ENCODE assay signal across 8 mouse cellular contexts in genomic region chr1:75344291-75345035, GRCm38 (mm10). TPM values are rescaled to one million over a fixed set of nuclear protein-coding genes. Genes with fewer than 3 reads are reported as not detected.
DNase-seq lines count a peak whose midpoint lies in the region; ATAC-seq and TF ChIP-seq lines count a peak whose summit lies in the region.

No protein-coding gene starts in this region.

- no peaks in the 10 kb centered on the region for H3K9me3 ChIP-seq in midbrain, embryonic 11.5 days (ENCODE audit: control insufficient read depth, low read length)
- no peaks in the 10 kb centered on the region for H3K9me3 ChIP-seq in midbrain, embryonic 15.5 days
- no peaks in the 10 kb centered on the region for H3K9me3 ChIP-seq in neural tube, embryonic 11.5 days (ENCODE audit: control insufficient read depth, low read length)

- WGBS in midbrain, embryonic 11.5 days: 2% methylated on average over 15 of the region's 15 CpGs
- 5% methylated on average over 15 of the region's 15 CpGs for WGBS in midbrain, embryonic 15.5 days
- WGBS in neural tube, embryonic 11.5 days: 2% methylated on average over 15 of the region's 15 CpGs

- no peak overlapping the region for H3K4me3 ChIP-seq in midbrain, embryonic 11.5 days (ENCODE audit: low read depth, low read length)
- H3K4me3 ChIP-seq in midbrain, embryonic 15.5 days: no peak overlapping the region
- H3K4me3 ChIP-seq in neural tube, embryonic 11.5 days (ENCODE audit: low read depth, low read length): no peak overlapping the region
- no peak overlapping the region for H3K4me3 ChIP-seq in left cerebral cortex, adult 2 months

- H3K4me2 ChIP-seq in midbrain, embryonic 11.5 days: peak overlapping the region; percentile 15; the same call in 1 of the 2 replicates
- H3K4me2 ChIP-seq in midbrain, embryonic 15.5 days: no peak overlapping the region
- H3K4me2 ChIP-seq in neural tube, embryonic 11.5 days (ENCODE audit: low read depth): peak overlapping the region; percentile 12; the same call in 1 of the 2 replicates

- H3K27ac ChIP-seq in midbrain, embryonic 11.5 days (ENCODE audit: low read depth, low read length): peak overlapping the region; percentile 38; the same call in 1 of the 2 replicates
- no peak overlapping the region for H3K27ac ChIP-seq in midbrain, embryonic 15.5 days
- 0 out of 2 replicates have a peak overlapping the region, but pooled peaks have one; percentile 11 for H3K27ac ChIP-seq in neural tube, embryonic 11.5 days (ENCODE audit: low read depth, low read length)
- H3K27ac ChIP-seq in left cerebral cortex, adult 2 months: no peak overlapping the region

- peak; percentile 75 for ATAC-seq in midbrain, embryonic 11.5 days (ENCODE audit: low FRiP score)
- ATAC-seq in midbrain, embryonic 15.5 days (replicated peaks): no peak
- ATAC-seq in neural tube, embryonic 11.5 days (ENCODE audit: insufficient read depth, low FRiP score, low TSS enrichment): peak; percentile 65; the same call in 1 of the 2 replicates

- DNase-seq in midbrain, embryonic 11.5 days (ENCODE audit: low spot score, missing footprints): peak; percentile 91
- DNase-seq in gastrocnemius, postnatal 36 days: peak; percentile 60 to 66
- DNase-seq in kidney, postnatal 14 days: peak; percentile 65
- DNase-seq in neural tube, embryonic 11.5 days (ENCODE audit: low spot score): peak; percentile 55
- no peak for DNase-seq in left cerebral cortex, adult 2 months (ENCODE audit: extremely low spot score in 1 of 2, low spot score in 2 of 2)
- DNase-seq in layer of hippocampus, postnatal 10 days (ENCODE audit: low spot score in 2 of 2): no peak
- DNase-seq in adrenal gland, postnatal 25 days: no peak

- intact Hi-C loops in gastrocnemius, postnatal 36 days (cut with DNase I): loop anchor here (1.0 kb wide), 1 partner anchor 16 kb away; the partner anchor contains the start of gene Des
- intact Hi-C loops in left cerebral cortex, adult 2 months (cut with DNase I): loop anchor here (5.0 kb wide), 3 partner anchors 43 to 253 kb away; no protein-coding TSS in a partner anchor

- H3K27me3 ChIP-seq in midbrain, embryonic 11.5 days (ENCODE audit: control insufficient read depth, insufficient read depth, low read length): no peaks in the 10 kb centered on the region; the same call in 1 of the 2 replicates
- no peaks in the 10 kb centered on the region for H3K27me3 ChIP-seq in midbrain, embryonic 15.5 days (replicated peaks)
- no peaks in the 10 kb centered on the region for H3K27me3 ChIP-seq in neural tube, embryonic 11.5 days (ENCODE audit: control insufficient read depth, insufficient read depth, low read length)

- H3K9ac ChIP-seq in midbrain, embryonic 11.5 days (ENCODE audit: low read length): no peak overlapping the region; the same call in 1 of the 2 replicates
- H3K9ac ChIP-seq in midbrain, embryonic 15.5 days: no peak overlapping the region
- H3K9ac ChIP-seq in neural tube, embryonic 11.5 days (ENCODE audit: low read length): no peak overlapping the region

- H3K4me1 ChIP-seq in midbrain, embryonic 11.5 days (ENCODE audit: control insufficient read depth, insufficient read depth, low read length): peaks cover 17% of the 10 kb centered on the region
- H3K4me1 ChIP-seq in midbrain, embryonic 15.5 days: peaks cover 16% of the 10 kb centered on the region
- H3K4me1 ChIP-seq in neural tube, embryonic 11.5 days (ENCODE audit: control insufficient read depth, insufficient read depth, low read length): peaks cover 16% of the 10 kb centered on the region

- TF ChIP-seq CTCF in left cerebral cortex, adult 2 months (IDR thresholded peaks at IDR 0.05): no peak

- no peaks in the 10 kb centered on the region for H3K36me3 ChIP-seq in midbrain, embryonic 11.5 days (ENCODE audit: control insufficient read depth, insufficient read depth, low read length)
- H3K36me3 ChIP-seq in midbrain, embryonic 15.5 days (replicated peaks): no peaks in the 10 kb centered on the region
- no peaks in the 10 kb centered on the region for H3K36me3 ChIP-seq in neural tube, embryonic 11.5 days (ENCODE audit: control insufficient read depth, insufficient read depth, low read length)

RNA-seq across cellular contexts. Expression of gene Des, which starts 15.7 kb away (rescaled TPM):
- polyA plus RNA-seq in midbrain, embryonic 11.5 days (2014; fragmentation: Nextera tagmentation; extraction: Ambion mirVana): 0.52 and 0.68 TPM in 2 replicates
- 1.5 and 2.0 TPM in 2 replicates for polyA plus RNA-seq in midbrain, embryonic 15.5 days (2015; fragmentation: Nextera tagmentation; extraction: Ambion mirVana)
- total RNA-seq in gastrocnemius, postnatal 36 days (2021): 1,000 to 10,000 TPM; 1,843 to 1,948 TPM
- polyA plus RNA-seq in neural tube, embryonic 11.5 days (2014; fragmentation: Nextera tagmentation; extraction: Ambion mirVana): 15.8 and 18.0 TPM in 2 replicates
- 1 to 10 TPM in 1 of 2 experiments, under 1 TPM in 1; 0.77 to 1.7 TPM for total RNA-seq in left cerebral cortex, adult 2 months (2021)
- 1 to 10 TPM; 1.2 to 1.8 TPM for total RNA-seq in layer of hippocampus, postnatal 10 days (2021)
- 9.3 and 14.1 TPM in 2 replicates for total RNA-seq in adrenal gland, postnatal 25 days (2021)

RNA-seq across cellular contexts. Expression of gene Dnpep, which starts 26.7 kb away (rescaled TPM):
- polyA plus RNA-seq in midbrain, embryonic 11.5 days (2014; fragmentation: Nextera tagmentation; extraction: Ambion mirVana): 149 TPM in 2 replicates
- 152 and 162 TPM in 2 replicates for polyA plus RNA-seq in midbrain, embryonic 15.5 days (2015; fragmentation: Nextera tagmentation; extraction: Ambion mirVana)
- total RNA-seq in gastrocnemius, postnatal 36 days (2021): 10 to 100 TPM; 46.4 to 48.3 TPM
- polyA plus RNA-seq in neural tube, embryonic 11.5 days (2014; fragmentation: Nextera tagmentation; extraction: Ambion mirVana): 180 and 182 TPM in 2 replicates
- 10 to 100 TPM; 49.4 to 53.0 TPM for total RNA-seq in left cerebral cortex, adult 2 months (2021)
- total RNA-seq in layer of hippocampus, postnatal 10 days (2021): 10 to 100 TPM; 59.7 to 66.2 TPM
- total RNA-seq in adrenal gland, postnatal 25 days (2021): 91.1 and 117 TPM in 2 replicates

RNA-seq across cellular contexts. Expression of gene Speg, which starts 30.6 kb away (rescaled TPM):
- 13.4 and 15.2 TPM in 2 replicates for polyA plus RNA-seq in midbrain, embryonic 11.5 days (2014; fragmentation: Nextera tagmentation; extraction: Ambion mirVana)
- 20.8 and 21.3 TPM in 2 replicates for polyA plus RNA-seq in midbrain, embryonic 15.5 days (2015; fragmentation: Nextera tagmentation; extraction: Ambion mirVana)
- 100 to 1,000 TPM; 229 to 230 TPM for total RNA-seq in gastrocnemius, postnatal 36 days (2021)
- 15.5 and 19.1 TPM in 2 replicates for polyA plus RNA-seq in neural tube, embryonic 11.5 days (2014; fragmentation: Nextera tagmentation; extraction: Ambion mirVana)
- 100 to 1,000 TPM; 199 to 215 TPM for total RNA-seq in left cerebral cortex, adult 2 months (2021)
- 100 to 1,000 TPM; 164 to 175 TPM for total RNA-seq in layer of hippocampus, postnatal 10 days (2021)
- total RNA-seq in adrenal gland, postnatal 25 days (2021): 15.8 and 18.1 TPM in 2 replicates

Comparison
In these comparisons a context has a peak if more than half of its experiments do, and no peak if none do; other contexts are left out.
1. H3K27ac ChIP-seq: peak in midbrain, embryonic 11.5 days (single experiment) and neural tube, embryonic 11.5 days (single experiment); none in midbrain, embryonic 15.5 days (single experiment) and left cerebral cortex, adult 2 months (single experiment).
2. DNase-seq: peak in midbrain, embryonic 11.5 days (single experiment), gastrocnemius, postnatal 36 days (2 of 2), kidney, postnatal 14 days (single experiment) and neural tube, embryonic 11.5 days (single experiment); none in left cerebral cortex, adult 2 months (0 of 2), layer of hippocampus, postnatal 10 days (0 of 2) and adrenal gland, postnatal 25 days (single experiment).
3. RNA of gene Des, which starts 15.7 kb away (total RNA-seq): 1,843 to 1,948 TPM in gastrocnemius, postnatal 36 days; 9.3 to 14.1 TPM in adrenal gland, postnatal 25 days, 1.2 to 1.8 TPM in layer of hippocampus, postnatal 10 days and 0.77 to 1.7 TPM in left cerebral cortex, adult 2 months; every median in the first group is over 100 times any median in the second.